Mouse (Mus musculus) brain, embryonic 14.5 days (tissue): ENCODE data around the gene Hint2.

Experiments
- CTCF ChIP-seq: fragments of 200-500 bp; IDR thresholded peaks from 2 replicates; pipeline ENCODE4 v1.5.1; 2012; ENCODE audit warnings: inconsistent platforms, mild to moderate bottlenecking, moderate library complexity, borderline replicate concordance; ENCODE audit not compliant: insufficient read depth, insufficient read length; ENCODE audit errors: extremely low read depth
- POLR2A ChIP-seq: fragments of 200-500 bp; IDR thresholded peaks from 2 replicates; pipeline ENCODE4 v1.6.1; 2012; ENCODE audit warnings: mild to moderate bottlenecking, inconsistent platforms, borderline replicate concordance; ENCODE audit not compliant: poor library complexity, insufficient read depth, insufficient read length, severe bottlenecking; ENCODE audit errors: extremely low read depth

GRCm38 (mm10) chr4:43700707-43701106, 44.4 kb upstream of the Hint2 start, which contains the start of gene Olfr70:
- TF ChIP-seq POLR2A (no peak), CTCF (no peak)
